Mouse (Mus musculus) layer of hippocampus, adult 6 months (tissue): ENCODE measurements around the gene Myl9. TPM values are rescaled to one million over a fixed set of nuclear protein-coding genes. Genes with fewer than 3 reads are reported as not detected.

Experiments used
- long read RNA-seq, 2 experiments: library from polyadenylated mRNA; unstranded; transcript quantifications; one replicate each; pipeline ENCODE4 v2.0.0; 2019 to 2020
- polyA plus RNA-seq: library from polyadenylated mRNA; unstranded; fragments of <200 nt; fragmentation: Nextera tagmentation; gene quantifications from 2 replicates; pipeline ENCODE4 v1.2.3, GENCODE M21; 2021

Gene Myl9
- 21.0 and 27.2 TPM in 2 replicates for polyA plus RNA-seq
- long read RNA-seq, experiment 1, transcript Myl9-201 (4 exons, 1,128 nt): major isoform, 31 of 36 reads
- long read RNA-seq, experiment 1, partial matches to known transcripts: 2 of 36 reads
- long read RNA-seq, experiment 1, other reads (novel, unspliced or antisense): 3 of 36 reads
- long read RNA-seq, experiment 2, transcript Myl9-201 (4 exons, 1,128 nt): major isoform, 37 of 39 reads
- long read RNA-seq, experiment 2, partial matches to known transcripts: 0 of 39 reads
- long read RNA-seq, experiment 2, other reads (novel, unspliced or antisense): 2 of 39 reads

DNA sequence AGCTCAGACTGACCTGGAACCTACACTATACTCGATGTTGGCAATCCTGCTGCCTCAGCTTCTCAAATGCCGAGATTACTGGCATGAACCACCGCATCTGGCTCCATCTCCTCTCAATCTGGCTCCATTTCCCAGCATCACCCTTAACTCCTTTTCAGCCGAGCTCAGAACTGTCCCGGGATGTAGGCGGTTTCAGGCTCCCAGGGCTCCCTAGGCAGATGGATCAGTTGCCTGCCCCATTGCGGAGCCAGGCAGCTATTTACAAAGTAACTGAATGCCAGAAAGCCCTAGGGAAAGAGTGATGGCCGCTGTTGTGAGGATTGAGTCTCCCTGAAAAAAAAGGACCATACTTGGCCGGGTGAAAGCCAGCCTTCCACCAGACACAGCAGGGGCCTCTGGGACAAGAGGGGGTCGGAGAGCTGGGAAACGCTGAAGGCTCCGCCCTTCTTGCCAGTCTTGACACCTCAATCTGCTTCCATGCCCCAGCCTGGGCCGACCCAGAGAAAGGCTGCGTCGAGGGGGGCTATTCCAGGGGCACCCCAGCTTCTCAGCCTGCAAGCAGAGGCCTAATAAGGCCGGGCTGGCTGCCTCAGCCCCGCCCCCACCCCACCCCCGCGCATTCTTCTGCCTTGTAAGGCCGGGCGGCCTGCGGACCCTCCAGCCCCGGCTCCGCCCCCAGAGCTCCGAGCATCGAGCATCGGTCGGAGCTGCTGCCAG is at the start of gene Myl9:
Gene Myl9, plus strand, starts transcription at position 683 of the 717 bp plus-strand sequence.

Other genes starting within 250 kb of the Myl9 start
- 39.0 and 39.7 TPM in 2 replicates for gene Aar2, start 227.8 kb upstream of the Myl9 start, polyA plus RNA-seq
- 60.8 and 78.0 TPM in 2 replicates for gene Dlgap4, start 161.7 kb upstream of the Myl9 start, polyA plus RNA-seq
- 0.18 and 0.50 TPM in 2 replicates for gene Tgif2, start 64.6 kb downstream of the Myl9 start, polyA plus RNA-seq
- gene 4930518I15Rik, start 82.5 kb downstream of the Myl9 start, polyA plus RNA-seq: 0.24 and 0.30 TPM in 2 replicates
- 121 and 136 TPM in 2 replicates for gene Rab5if, start 87.7 kb downstream of the Myl9 start, polyA plus RNA-seq
- 0.45 and 0.48 TPM in 2 replicates for gene Sla2, start 111.8 kb downstream of the Myl9 start, polyA plus RNA-seq
- 579 and 651 TPM in 2 replicates for gene Ndrg3, start 216.6 kb downstream of the Myl9 start, polyA plus RNA-seq
- 2.1 and 2.3 TPM in 2 replicates for gene Dsn1, start 231.7 kb downstream of the Myl9 start, polyA plus RNA-seq